Mouse (Mus musculus): Measurements from ENCODE around the gene Ston2. TPM values are rescaled to one million over a fixed set of nuclear protein-coding genes. Genes with fewer than 3 reads are reported as not detected.

The Ston2 gene
- polyA plus RNA-seq, 1 experiment from 2014 or later: 2.7 TPM

- WGBS: 83% methylated on average over 3 of the region's 3 CpGs
- peaks cover 3% of the 10 kb centered on the region; the same call in 1 of the 2 replicates for H3K4me1 ChIP-seq (replicated peaks; ENCODE audit: control insufficient read depth, insufficient read depth, low read length)
- no peak overlapping the region for H3K4me3 ChIP-seq (ENCODE audit: low read depth, low read length)
- TF ChIP-seq CTCF (IDR thresholded peaks at IDR 0.05; ENCODE audit: low read depth): no peak
- no peak overlapping the region for H3K4me2 ChIP-seq (replicated peaks; ENCODE audit: low read depth)
- no peak for ATAC-seq
- no peak overlapping the region for H3K27ac ChIP-seq (ENCODE audit: low read depth, low read length)
- H3K9me3 ChIP-seq (ENCODE audit: control insufficient read depth): no peaks in the 10 kb centered on the region
- no peaks in the 10 kb centered on the region for H3K36me3 ChIP-seq (ENCODE audit: control insufficient read depth, insufficient read depth)
- no peak overlapping the region for H3K9ac ChIP-seq (ENCODE audit: low read depth, low read length)
- H3K27me3 ChIP-seq (replicated peaks; ENCODE audit: control insufficient read depth, insufficient read depth, low read length): no peaks in the 10 kb centered on the region
These were observed 7.7 kb downstream of the Ston2 start for GRCm38 (mm10) chr12:91780531-91780930.

- peaks cover 3% of the 10 kb centered on the region; the same call in 1 of the 2 replicates for H3K4me1 ChIP-seq (replicated peaks; ENCODE audit: control insufficient read depth, insufficient read depth, low read length)
- peak overlapping the region; percentile 60 for H3K9ac ChIP-seq (ENCODE audit: low read depth, low read length)
- peak overlapping the region; percentile 98 for H3K4me2 ChIP-seq (replicated peaks; ENCODE audit: low read depth)
- no peaks in the 10 kb centered on the region for H3K27me3 ChIP-seq (replicated peaks; ENCODE audit: control insufficient read depth, insufficient read depth, low read length)
- no peak for TF ChIP-seq CTCF (IDR thresholded peaks at IDR 0.05; ENCODE audit: low read depth)
- H3K9me3 ChIP-seq (ENCODE audit: control insufficient read depth): no peaks in the 10 kb centered on the region
- WGBS: 1% methylated on average over 34 of the region's 35 CpGs
- 0 out of 2 replicates have a peak overlapping the region, but pooled peaks have one; percentile 15 for H3K27ac ChIP-seq (ENCODE audit: low read depth, low read length)
- peak overlapping the region; percentile 73 for H3K4me3 ChIP-seq (ENCODE audit: low read depth, low read length)
- no peaks in the 10 kb centered on the region for H3K36me3 ChIP-seq (ENCODE audit: control insufficient read depth, insufficient read depth)
- peak; percentile 95 for ATAC-seq
These were observed 9.2 kb downstream of the Ston2 start for GRCm38 (mm10) chr12:91779004-91779365.

- peaks cover 3% of the 10 kb centered on the region; the same call in 1 of the 2 replicates for H3K4me1 ChIP-seq (replicated peaks; ENCODE audit: control insufficient read depth, insufficient read depth, low read length)
- H3K9me3 ChIP-seq (ENCODE audit: control insufficient read depth): no peaks in the 10 kb centered on the region
- no peaks in the 10 kb centered on the region for H3K27me3 ChIP-seq (replicated peaks; ENCODE audit: control insufficient read depth, insufficient read depth, low read length)
- no peak for TF ChIP-seq CTCF (IDR thresholded peaks at IDR 0.05; ENCODE audit: low read depth)
- H3K36me3 ChIP-seq (ENCODE audit: control insufficient read depth, insufficient read depth): no peaks in the 10 kb centered on the region
- H3K4me2 ChIP-seq (replicated peaks; ENCODE audit: low read depth): peak overlapping the region; percentile 98
- peak; percentile 70 for ATAC-seq
- peak overlapping the region; percentile 60 for H3K9ac ChIP-seq (ENCODE audit: low read depth, low read length)
- H3K27ac ChIP-seq (ENCODE audit: low read depth, low read length): 0 out of 2 replicates have a peak overlapping the region, but pooled peaks have one; percentile 15
- under 1% methylated on average over 49 of the region's 51 CpGs for WGBS
- H3K4me3 ChIP-seq (ENCODE audit: low read depth, low read length): peak overlapping the region; percentile 73
These were observed 9.8 kb downstream of the Ston2 start for GRCm38 (mm10) chr12:91778211-91779003.

GRCm38 (mm10) chr12:91776342-91776741 is 11.8 kb downstream of the Ston2 start:
- Histone ChIP-seq H3K9ac (ENCODE audit: low read depth, low read length) (no peak overlapping the region), H3K4me2 (replicated peaks; ENCODE audit: low read depth) (no peak overlapping the region), H3K9me3 (ENCODE audit: control insufficient read depth) (no peaks in the 10 kb centered on the region), H3K36me3 (ENCODE audit: control insufficient read depth, insufficient read depth) (no peaks in the 10 kb centered on the region), H3K27ac (ENCODE audit: low read depth, low read length) (no peak overlapping the region), H3K4me1 (replicated peaks; ENCODE audit: control insufficient read depth, insufficient read depth, low read length) (peaks cover 3% of the 10 kb centered on the region; the same call in 1 of the 2 replicates), H3K27me3 (replicated peaks; ENCODE audit: control insufficient read depth, insufficient read depth, low read length) (no peaks in the 10 kb centered on the region), H3K4me3 (ENCODE audit: low read depth, low read length) (no peak overlapping the region)
- no peak for TF ChIP-seq CTCF (IDR thresholded peaks at IDR 0.05; ENCODE audit: low read depth)
- WGBS: 78% methylated on average over 5 of the region's 5 CpGs
- ATAC-seq: no peak

- 37% methylated on average over 8 of the region's 8 CpGs for WGBS
- Histone ChIP-seq H3K27ac (ENCODE audit: low read depth, low read length) (no peak overlapping the region), H3K9me3 (ENCODE audit: control insufficient read depth) (no peaks in the 10 kb centered on the region), H3K4me1 (replicated peaks; ENCODE audit: control insufficient read depth, insufficient read depth, low read length) (peaks cover 3% of the 10 kb centered on the region; the same call in 1 of the 2 replicates), H3K4me3 (ENCODE audit: low read depth, low read length) (no peak overlapping the region), H3K9ac (ENCODE audit: low read depth, low read length) (no peak overlapping the region), H3K27me3 (replicated peaks; ENCODE audit: control insufficient read depth, insufficient read depth, low read length) (no peaks in the 10 kb centered on the region), H3K4me2 (replicated peaks; ENCODE audit: low read depth) (no peak overlapping the region), H3K36me3 (ENCODE audit: control insufficient read depth, insufficient read depth) (no peaks in the 10 kb centered on the region)
- no peak for ATAC-seq
- no peak for TF ChIP-seq CTCF (IDR thresholded peaks at IDR 0.05; ENCODE audit: low read depth)
These were observed 13.3 kb downstream of the Ston2 start for GRCm38 (mm10) chr12:91774811-91775284.

- Histone ChIP-seq H3K9ac (ENCODE audit: low read depth, low read length) (no peak overlapping the region), H3K4me2 (replicated peaks; ENCODE audit: low read depth) (no peak overlapping the region), H3K4me3 (ENCODE audit: low read depth, low read length) (no peak overlapping the region), H3K9me3 (ENCODE audit: control insufficient read depth) (no peaks in the 10 kb centered on the region), H3K27me3 (replicated peaks; ENCODE audit: control insufficient read depth, insufficient read depth, low read length) (no peaks in the 10 kb centered on the region), H3K4me1 (replicated peaks; ENCODE audit: control insufficient read depth, insufficient read depth, low read length) (no peaks in the 10 kb centered on the region; the same call in 1 of the 2 replicates), H3K27ac (ENCODE audit: low read depth, low read length) (no peak overlapping the region), H3K36me3 (ENCODE audit: control insufficient read depth, insufficient read depth) (no peaks in the 10 kb centered on the region)
- no peak for TF ChIP-seq CTCF (IDR thresholded peaks at IDR 0.05; ENCODE audit: low read depth)
- WGBS: 44% methylated on average over 2 of the region's 2 CpGs
- no peak for ATAC-seq
These were observed 19.3 kb downstream of the Ston2 start for GRCm38 (mm10) chr12:91768871-91769270.

Measured in intestine, postnatal 0 days (tissue).